Mouse (Mus musculus) v-Abl transformed pro-B cells (cell line): Measurements from ENCODE around the gene Vmn2r28.
"Not testable (repeated sequence)": the region's sequence is repeated elsewhere in the genome, so short reads cannot be mapped to it uniquely, and the experiment has no call there.

Source experiments
- in situ Hi-C, 2 experiments: fragments of 400-800 bp; cut with MboI; formaldehyde crosslinking; loops; one replicate each; pipeline ENCODE4 v1.15.1; 2025; ENCODE audit not compliant: unreplicated experiment in 2 of 2

The Vmn2r28 gene

DNA sequence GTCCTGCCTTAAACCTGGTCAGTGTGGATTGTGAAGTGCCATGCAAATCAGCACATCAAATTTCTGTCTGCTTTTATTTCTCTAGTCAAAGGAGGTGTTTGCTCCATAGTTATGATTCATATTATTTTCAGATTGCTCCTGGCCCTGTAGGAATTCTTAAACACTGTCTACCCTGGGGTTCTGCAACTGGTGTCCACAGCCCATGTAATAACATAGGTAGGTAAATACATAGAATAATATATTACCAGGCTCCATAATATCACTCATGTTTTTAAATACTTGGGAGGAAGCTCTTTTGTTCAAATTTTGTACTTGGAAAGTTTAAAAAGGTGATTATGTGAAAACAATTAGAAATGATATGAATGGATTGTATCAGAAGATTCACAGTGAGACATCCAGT lies at the start of gene Vmn2r28:
TSS of gene Vmn2r28 (minus strand) at position 101 of the 400 bp plus-strand sequence.
- in situ Hi-C loops = not testable (repeated sequence)

DNA sequence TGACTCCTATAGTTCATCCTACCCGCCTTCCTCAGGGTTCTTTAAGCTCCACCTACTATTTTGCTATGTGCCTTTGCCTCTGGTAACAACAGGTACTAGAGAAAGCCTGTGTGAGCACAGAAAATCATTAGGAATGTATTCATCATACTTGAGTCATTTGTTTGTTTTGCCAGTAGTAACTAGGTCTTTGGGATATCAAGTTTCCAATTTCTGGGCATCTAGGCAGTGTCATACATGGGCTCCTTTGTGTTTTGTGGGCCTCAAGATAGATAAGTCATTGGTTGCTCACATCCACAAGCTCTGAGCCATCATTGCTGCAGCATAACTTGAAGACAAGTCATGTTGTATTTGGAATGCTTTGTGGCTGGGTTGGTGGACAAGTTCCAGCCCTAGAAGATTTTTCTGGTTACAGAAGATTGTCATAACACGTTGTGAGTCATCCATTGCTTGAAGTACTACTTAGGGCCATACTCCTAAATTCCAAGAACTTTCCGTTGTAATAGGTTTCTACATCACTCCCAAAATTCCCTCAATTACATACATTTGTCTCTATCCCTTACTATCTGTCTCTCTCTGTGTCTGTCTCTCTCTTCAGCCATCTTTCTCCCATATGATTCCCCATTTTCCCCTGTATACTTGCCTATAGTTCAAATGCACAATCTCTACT lies 47.1 kb upstream of the Vmn2r28 start:
- in situ Hi-C loops = not testable (repeated sequence)

- in situ Hi-C loops = no loop called here
Measured at GRCm38 (mm10) chr7:5456674-5457073, 37.1 kb downstream of the Vmn2r28 start, which contains the start of gene Vmn1r59. TSS of gene Vmn1r59 (minus strand) at chr7:5456774.

DNA sequence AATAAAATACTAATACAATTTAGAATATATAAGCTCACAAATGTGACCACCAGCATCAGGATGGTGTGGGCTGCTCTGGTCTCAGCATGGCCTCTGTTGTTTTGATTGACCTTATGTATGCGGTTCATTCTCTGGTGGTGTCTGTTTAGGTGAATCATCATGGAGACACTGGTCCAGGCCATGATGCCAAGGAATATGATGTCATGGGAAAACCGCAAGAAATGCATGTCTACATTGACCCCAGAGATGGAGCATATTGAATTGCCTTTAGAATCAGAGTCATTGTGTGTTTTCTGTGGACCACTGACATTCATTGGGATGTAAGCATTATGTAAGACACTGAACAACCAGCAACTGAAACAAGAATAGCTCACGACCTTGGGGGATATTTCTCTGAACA lies 39.7 kb downstream of the Vmn2r28 start:
- in situ Hi-C loops = not testable (repeated sequence)

GRCm38 (mm10) chr7:5448627-5449026 lies 45.1 kb downstream of the Vmn2r28 start:
- in situ Hi-C loops = no loop called here
